Mouse (Mus musculus) bone marrow macrophage, adult 2 months (primary cell): Measurements from ENCODE around the gene Pou5f1. TPM values are rescaled to one million over a fixed set of nuclear protein-coding genes. Genes with fewer than 3 reads are reported as not detected.

Experiments used
- H3K27ac ChIP-seq: 2 replicates; pipeline ENCODE4 v1.5.1; 2012; ENCODE audit warnings: low read depth, low read length; ENCODE audit not compliant: insufficient read depth
- H3K4me1 ChIP-seq: 2 replicates; pipeline ENCODE4 v1.6.1; 2012; ENCODE audit warnings: low read length; ENCODE audit not compliant: control insufficient read depth, insufficient read depth
- H3K4me3 ChIP-seq: 2 replicates; pipeline ENCODE4 v1.5.1; 2012; ENCODE audit warnings: mild to moderate bottlenecking, low read length, moderate library complexity; ENCODE audit not compliant: insufficient read depth
- CTCF ChIP-seq: IDR thresholded peaks from 2 replicates; pipeline ENCODE4 v1.5.1; 2012; ENCODE audit warnings: low read depth, mild to moderate bottlenecking, low read length, moderate library complexity
- POLR2A ChIP-seq: IDR thresholded peaks from 2 replicates; pipeline ENCODE4 v1.6.1; 2012; ENCODE audit warnings: mild to moderate bottlenecking, low read depth, low read length, borderline replicate concordance
- polyA plus RNA-seq: library from polyadenylated mRNA; stranded (reverse); fragments of >200 nt; gene quantifications from 2 replicates; pipeline ENCODE4 v1.2.4, GENCODE M21; 2012; ENCODE audit not compliant: missing spikeins, insufficient read depth, insufficient read length

The Pou5f1 gene
- polyA plus RNA-seq, 1 experiment = not detected

DNA sequence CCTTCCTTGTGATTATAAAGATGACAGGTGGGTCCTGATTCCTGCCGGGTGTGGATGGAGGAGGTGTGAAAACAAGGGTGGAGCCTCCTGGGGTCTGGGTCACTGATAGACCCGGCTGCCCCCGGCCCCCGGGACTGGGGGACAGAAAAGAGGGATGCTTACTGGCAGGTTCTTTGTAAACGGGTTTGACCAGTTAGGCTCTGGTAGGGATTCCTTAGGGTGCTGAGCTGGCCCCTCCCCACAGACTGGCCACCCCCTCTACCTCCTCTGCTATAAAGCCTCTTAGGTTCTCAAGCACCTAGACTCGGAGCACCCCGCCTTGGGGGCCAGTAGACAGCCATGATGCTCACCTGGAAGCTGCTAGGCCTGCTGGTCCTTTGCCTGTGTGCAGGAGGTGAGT, 27.1 kb downstream of the Pou5f1 start, which contains the start of gene Psors1c2:
Gene Psors1c2 (plus strand): TSS at position 301 of the 400 bp plus-strand sequence.
- no peak within 1 kb of the TSS for H3K27ac ChIP-seq
- no peak within 1 kb of the TSS for H3K4me3 ChIP-seq
- H3K4me1 ChIP-seq = no peaks in the 10 kb centered on the region
- no peak for TF ChIP-seq POLR2A
- TF ChIP-seq CTCF = no peak

DNA sequence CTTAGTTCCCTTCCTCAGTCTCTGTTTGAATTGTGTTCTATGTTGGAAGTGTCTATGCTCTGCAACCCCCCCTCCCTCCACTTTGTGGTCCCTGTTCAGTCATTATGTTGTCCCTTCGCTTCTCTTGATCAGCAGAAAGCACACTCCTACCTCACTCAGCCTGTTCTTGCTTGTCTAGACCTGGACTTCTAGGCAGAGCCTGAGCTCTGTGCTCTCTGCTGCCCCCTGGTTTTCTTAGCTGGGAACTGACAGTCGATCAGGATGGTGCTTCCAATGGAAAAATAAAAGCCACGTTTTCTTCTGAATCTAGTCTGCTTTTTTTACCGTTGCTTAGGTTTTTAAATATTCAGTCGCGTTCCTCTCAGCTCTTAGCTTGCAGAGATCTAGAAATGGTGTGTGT, 28.5 kb downstream of the Pou5f1 start:
- TF ChIP-seq POLR2A (no peak), CTCF (peak; percentile 55; the same call in 1 of the 2 replicates)
- Histone ChIP-seq H3K27ac (no peak overlapping the region), H3K4me1 (no peaks in the 10 kb centered on the region), H3K4me3 (no peak overlapping the region)

DNA sequence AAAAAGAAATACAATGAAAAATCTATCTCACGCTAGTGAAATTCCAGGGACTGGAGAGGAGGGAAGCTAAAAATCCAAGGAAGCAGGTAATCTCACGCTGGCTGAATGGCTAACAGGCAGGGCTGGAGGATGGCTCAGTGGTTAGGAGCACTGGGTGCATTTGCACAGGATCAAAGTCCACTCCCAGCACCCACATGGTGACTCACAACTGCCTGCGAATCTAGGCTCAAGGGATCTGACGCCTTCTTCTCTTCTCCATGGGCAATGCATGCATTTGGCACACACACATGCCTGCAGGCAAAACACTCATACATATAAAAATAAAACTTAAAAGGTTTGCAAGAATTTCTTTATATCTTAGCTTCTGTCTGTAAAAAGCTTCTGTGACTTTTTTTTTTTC, 31.6 kb downstream of the Pou5f1 start:
- TF ChIP-seq POLR2A (no peak), CTCF (no peak)
- no peak overlapping the region for H3K4me3 ChIP-seq

DNA sequence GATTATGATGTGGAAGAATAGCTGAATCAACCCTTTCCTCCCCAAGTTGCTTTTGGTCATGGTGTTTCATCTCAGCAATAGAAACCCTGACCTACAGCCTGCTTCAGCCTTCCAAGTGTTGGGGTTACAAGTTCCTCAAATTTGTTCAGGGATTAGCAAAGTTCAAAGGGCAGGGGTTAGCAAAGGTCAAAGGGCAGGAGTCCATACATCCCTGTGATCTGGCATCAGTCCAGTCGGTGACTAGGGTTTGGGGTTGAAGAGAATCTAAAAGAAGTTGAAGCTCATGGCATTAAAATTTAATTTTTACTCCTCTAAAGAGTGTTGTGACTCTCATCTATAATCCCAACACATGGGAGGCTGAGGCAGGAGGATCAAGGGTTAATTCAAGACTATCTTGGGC, 32.7 kb downstream of the Pou5f1 start:
- TF ChIP-seq POLR2A (no peak), CTCF (no peak)
- Histone ChIP-seq H3K27ac (no peak overlapping the region), H3K4me3 (no peak overlapping the region), H3K4me1 (0 out of 2 replicates have a peak, but pooled peaks cover 3% of the 10 kb centered on the region)

More for the DNA sequence above, 31.6 kb downstream of the Pou5f1 start:
- no peaks in the 10 kb centered on the region for H3K4me1 ChIP-seq
- no peak overlapping the region for H3K27ac ChIP-seq

DNA sequence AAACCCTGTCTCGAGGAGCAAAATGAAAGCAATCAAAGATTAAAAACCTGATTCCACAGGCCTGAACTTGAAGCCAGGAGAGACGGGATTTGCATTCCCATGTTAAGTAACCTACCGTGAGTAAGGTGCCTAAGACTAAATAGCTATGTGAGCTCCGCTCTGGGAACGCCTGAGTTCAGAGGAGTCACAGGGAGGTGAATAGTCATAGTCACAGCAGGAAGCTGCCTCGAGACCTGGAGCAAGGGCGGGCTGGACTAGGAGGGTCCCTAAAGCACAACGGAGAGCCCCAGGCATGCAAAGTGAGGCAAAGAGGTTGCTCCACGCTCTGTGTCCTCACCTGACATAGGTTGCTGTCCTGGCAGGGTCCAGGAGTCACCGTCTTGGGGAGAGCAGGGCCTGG, 33.7 kb downstream of the Pou5f1 start:
- no peak overlapping the region for H3K4me3 ChIP-seq
- TF ChIP-seq CTCF = no peak
- TF ChIP-seq POLR2A = no peak

DNA sequence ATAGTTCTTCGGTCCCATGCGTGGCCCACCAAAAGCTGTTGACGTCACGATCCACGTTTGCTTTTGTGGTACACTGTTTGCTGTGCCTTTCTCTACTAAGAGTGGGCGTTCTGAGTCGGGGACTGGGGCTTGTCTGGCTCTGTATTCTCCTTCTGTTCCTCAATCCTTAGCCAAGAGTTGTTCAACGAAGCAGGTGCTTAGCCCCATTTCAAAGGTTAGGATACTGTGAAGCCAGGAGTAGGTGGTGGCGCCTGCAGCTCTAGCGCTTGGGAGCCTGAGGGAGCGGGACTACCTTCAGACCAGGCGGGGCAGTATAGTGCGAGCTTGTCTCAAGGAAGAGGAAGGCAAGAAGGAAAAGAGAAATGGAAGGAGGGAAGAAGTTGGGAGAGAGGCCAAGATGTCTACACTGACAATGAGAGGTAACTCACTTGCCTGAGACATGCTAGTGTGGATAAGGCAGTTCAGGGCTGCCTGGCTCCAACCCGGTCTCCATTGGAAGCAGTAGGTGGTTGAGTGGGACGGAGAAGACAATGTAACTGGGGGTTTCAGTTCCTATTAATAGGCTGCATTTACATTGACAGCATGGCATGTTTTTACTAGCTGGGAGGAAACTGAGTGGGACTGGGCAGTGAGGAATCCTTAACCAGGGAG, 37.1 kb downstream of the Pou5f1 start:
- Histone ChIP-seq H3K27ac (no peak overlapping the region), H3K4me3 (no peak overlapping the region), H3K4me1 (0 out of 2 replicates have a peak, but pooled peaks cover 3% of the 10 kb centered on the region)
- TF ChIP-seq POLR2A = no peak
- no peak for TF ChIP-seq CTCF

More for the DNA sequence above, 33.7 kb downstream of the Pou5f1 start:
- H3K27ac ChIP-seq = no peak overlapping the region
- H3K4me1 ChIP-seq = 0 out of 2 replicates have a peak, but pooled peaks cover 3% of the 10 kb centered on the region

DNA sequence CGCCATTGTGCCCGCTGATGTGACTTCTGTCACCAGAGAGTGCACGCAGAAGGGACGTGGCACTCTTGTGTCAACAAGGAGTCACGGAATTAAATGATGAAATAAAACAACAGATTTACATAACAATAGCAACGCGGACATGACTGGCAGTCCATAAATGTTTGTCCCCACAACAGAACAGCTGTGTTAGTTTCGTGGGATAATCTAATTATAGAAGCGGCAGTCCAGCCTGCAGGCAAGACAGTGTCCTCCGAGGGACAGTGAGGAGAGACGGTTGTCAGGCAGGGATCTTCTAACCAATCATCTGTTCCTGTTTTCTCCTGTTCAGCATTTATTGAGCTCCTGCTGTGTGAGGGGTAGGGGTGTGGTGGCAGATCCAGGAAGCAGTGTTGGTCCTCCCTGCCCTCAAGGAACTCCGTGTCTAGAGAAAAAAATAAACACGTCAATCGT, 37.6 kb downstream of the Pou5f1 start:
- 0 out of 2 replicates have a peak, but pooled peaks cover 3% of the 10 kb centered on the region for H3K4me1 ChIP-seq
- no peak overlapping the region for H3K27ac ChIP-seq
- H3K4me3 ChIP-seq = no peak overlapping the region

DNA sequence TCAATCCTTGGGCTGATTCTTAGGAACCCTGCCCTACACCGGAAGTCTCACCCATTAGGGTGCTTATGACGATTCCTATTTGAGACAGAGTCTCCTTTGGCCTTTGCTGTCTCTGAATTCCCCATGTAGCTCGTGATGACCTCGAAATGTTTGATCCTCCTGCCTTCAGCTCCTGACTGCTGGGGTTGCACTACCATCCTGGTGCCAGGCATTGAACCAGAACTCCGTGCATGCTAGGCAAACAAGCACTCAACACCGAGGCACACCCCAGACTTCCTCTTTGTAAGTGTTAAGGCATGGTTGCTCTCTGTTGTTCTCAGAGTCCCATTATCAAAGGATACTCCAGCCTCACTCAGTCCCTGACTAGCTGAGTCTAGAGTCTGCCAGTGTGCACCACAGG, 38.2 kb downstream of the Pou5f1 start:
- Histone ChIP-seq H3K4me1 (0 out of 2 replicates have a peak, but pooled peaks cover 3% of the 10 kb centered on the region), H3K27ac (no peak overlapping the region), H3K4me3 (no peak overlapping the region)
- no peak for TF ChIP-seq POLR2A

More for the DNA sequence above, 37.6 kb downstream of the Pou5f1 start:
- TF ChIP-seq POLR2A = no peak
- no peak for TF ChIP-seq CTCF

DNA sequence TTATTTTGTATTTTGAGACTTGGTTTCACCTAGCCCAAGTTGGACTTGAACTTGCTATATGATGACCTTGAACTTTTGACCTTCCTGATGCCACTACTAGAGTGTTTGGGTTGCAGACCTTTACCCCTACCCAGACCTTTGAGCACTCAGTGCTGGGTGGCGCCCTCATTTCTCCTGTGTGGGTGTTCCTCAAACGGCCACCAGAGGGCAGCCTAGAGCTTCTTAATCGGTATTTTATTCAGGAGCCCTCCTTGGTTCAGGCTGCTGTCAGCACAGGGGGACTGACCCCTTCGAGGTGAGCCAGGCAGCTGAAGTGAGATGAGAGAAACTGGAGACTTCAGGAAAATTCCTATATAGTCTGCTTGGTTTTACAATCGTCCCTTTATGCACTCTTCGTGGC, 38.9 kb downstream of the Pou5f1 start:
- peak; percentile 95 for TF ChIP-seq CTCF
- TF ChIP-seq POLR2A = no peak
- H3K4me1 ChIP-seq = 0 out of 2 replicates have a peak, but pooled peaks cover 3% of the 10 kb centered on the region
- no peak overlapping the region for H3K27ac ChIP-seq
- H3K4me3 ChIP-seq = no peak overlapping the region

DNA sequence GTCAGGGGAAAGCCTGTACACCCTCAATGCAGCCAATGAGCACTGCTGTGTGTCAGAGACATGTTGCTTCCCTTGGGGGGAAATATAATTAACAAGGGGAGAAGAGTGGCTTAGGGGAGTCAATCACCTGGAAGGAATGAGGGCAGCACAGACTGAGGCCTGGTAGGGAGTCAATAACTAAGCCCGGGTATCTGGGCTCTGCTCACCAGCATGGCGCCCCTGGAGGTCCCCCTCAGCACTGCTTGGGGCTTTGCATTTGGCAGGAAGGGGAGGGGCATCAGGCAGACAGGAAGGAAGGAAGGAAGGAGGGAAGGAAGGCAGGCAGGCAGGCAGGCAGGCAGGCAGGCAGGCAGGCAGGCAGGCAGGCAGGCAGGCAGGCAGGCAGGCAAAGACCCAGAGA, 41.6 kb downstream of the Pou5f1 start:
- H3K4me1 ChIP-seq = 0 out of 2 replicates have a peak, but pooled peaks cover 3% of the 10 kb centered on the region
- H3K27ac ChIP-seq = no peak overlapping the region
- TF ChIP-seq CTCF (no peak), POLR2A (no peak)
- no peak overlapping the region for H3K4me3 ChIP-seq

DNA sequence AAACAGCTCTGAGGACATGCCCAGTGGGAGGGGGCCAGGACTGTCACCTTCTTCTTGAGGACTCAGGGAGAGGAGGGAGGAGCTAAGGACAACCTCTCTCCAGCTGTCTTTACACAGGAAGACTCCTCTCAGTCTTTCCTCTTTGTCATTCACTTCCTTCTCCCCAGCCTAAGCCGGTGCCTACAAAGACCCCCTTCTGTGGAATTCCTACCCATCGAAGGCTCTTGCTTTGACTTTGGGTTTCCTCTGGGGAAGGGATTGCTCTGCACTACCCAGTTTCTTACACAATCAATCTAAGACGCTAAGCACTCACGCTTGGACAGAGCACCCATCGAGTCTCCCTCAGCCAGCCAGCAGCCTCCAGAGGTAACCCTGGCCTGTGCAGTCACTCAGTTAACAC, 42.8 kb downstream of the Pou5f1 start:
- no peak for TF ChIP-seq POLR2A
- TF ChIP-seq CTCF = no peak
- no peaks in the 10 kb centered on the region for H3K4me1 ChIP-seq
- no peak overlapping the region for H3K27ac ChIP-seq
- H3K4me3 ChIP-seq = no peak overlapping the region
